Mouse (Mus musculus): ENCODE results near the gene Olfr56. TPM values are rescaled to one million over a fixed set of nuclear protein-coding genes. Genes with fewer than 3 reads are reported as not detected.
"Not testable (repeated sequence)": the region's sequence is repeated elsewhere in the genome, so short reads cannot be mapped to it uniquely, and the experiment has no call there.

Gene Olfr56
- polyA plus RNA-seq, 1 experiment = 0.08 TPM

DNA sequence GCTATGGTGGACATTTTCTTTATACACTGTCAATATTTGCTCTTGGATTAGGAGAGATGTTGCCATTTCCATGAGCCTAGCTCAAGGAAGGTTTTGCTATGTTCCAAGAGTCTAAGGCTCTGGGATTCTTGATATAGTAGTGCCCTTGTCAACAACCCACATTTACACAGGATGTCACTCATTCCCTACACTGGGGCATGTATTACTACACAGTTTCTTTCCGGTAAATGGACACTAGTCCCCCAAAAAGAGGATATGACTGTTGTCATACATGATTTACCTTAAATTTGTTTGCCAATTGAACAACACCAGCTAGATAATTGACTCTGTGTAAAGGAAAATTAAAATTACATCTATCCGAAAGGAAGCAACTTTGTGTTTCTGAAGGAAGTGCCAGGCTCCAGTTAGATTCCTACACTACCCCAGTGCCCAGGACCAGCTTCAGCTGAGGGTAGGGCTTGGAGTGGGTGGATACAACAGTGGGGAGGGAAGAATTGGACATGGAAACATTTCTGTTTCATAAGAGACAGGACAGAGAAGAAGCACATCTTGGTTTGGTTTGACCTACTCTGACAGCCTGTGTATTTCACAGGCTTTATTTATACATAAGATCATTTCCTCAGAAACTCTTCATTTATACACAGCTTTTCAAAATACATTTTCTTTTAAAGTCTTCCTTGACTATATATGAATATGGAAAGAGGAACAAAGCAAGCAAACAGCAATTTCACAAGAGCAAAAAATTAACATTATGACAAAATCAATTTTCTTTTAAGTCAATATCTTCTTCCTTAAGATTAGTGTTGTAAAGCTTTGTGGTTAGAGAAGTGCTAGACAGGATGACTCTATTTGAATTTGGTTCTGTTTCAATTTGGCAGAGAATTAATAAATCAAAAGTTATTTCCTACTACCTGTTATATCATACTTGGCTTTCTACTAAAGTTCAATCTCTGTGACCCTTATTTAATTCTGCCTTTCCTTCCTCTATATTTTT, 178.4 kb downstream of the Olfr56 start:
- Histone ChIP-seq H3K27me3 (ENCODE audit: control insufficient read depth, insufficient read depth, low read length) (no peaks in the 10 kb centered on the region), H3K4me1 (ENCODE audit: control insufficient read depth, insufficient read depth, low read length) (no peaks in the 10 kb centered on the region), H3K4me3 (replicated peaks; ENCODE audit: insufficient read depth, low read depth, low read length) (no peak overlapping the region), H3K27ac (ENCODE audit: insufficient read depth, low read length) (no peak overlapping the region)
- WGBS = 92% methylated on average over 2 of the region's 2 CpGs
- no peak for DNase-seq
- TF ChIP-seq POLR2A (IDR thresholded peaks at IDR 0.05; ENCODE audit: borderline replicate concordance, insufficient read depth, low read length) = no peak
- TF ChIP-seq CTCF (IDR thresholded peaks at IDR 0.05; ENCODE audit: borderline replicate concordance, insufficient read depth, low read depth, low read length) = no peak

DNA sequence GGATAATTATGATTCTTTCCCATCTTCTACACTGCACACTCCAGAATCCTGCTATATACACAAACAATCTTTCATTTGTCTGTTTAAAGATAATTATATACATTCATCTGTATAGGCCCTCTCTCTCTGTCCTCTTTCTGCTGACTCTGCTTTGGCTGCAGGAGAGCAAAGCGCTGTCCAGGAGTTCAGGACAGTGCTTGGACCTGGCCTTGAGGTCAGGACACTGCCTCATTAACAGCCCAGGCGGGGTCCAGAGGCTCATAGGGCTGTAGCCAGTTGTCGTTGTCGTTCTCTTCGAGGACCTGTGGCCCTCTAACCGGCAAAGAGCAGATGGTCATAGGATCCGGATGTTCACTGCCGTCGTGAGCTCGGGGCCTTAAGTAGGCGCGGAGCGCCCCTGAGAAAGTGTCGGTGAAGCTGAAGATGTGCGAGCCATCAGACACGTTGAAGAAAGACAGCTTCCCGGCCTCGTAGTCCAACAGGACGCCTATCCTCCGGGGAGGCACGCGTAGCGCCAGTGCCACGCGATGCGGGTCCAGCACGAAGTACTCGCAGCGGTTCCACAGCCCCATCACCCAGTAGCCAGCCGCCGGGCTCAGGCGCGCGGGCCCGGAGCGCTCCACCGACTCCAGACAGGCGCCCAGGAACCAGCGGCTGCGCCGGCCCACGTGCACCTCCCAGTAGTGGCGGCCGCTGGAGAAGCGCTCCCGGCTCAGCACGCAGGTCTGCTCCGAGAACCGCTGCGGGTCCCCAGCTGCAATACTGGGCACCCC, 190.3 kb downstream of the Olfr56 start:
- WGBS = 6% methylated on average over 50 of the region's 50 CpGs
- no peak for DNase-seq
- H3K4me3 ChIP-seq (replicated peaks; ENCODE audit: insufficient read depth, low read depth, low read length) = no peak overlapping the region
- no peak overlapping the region for H3K27ac ChIP-seq (ENCODE audit: insufficient read depth, low read length)
- no peaks in the 10 kb centered on the region for H3K27me3 ChIP-seq (ENCODE audit: control insufficient read depth, insufficient read depth, low read length)
- TF ChIP-seq POLR2A (IDR thresholded peaks at IDR 0.05; ENCODE audit: borderline replicate concordance, insufficient read depth, low read length) = no peak
- no peaks in the 10 kb centered on the region for H3K4me1 ChIP-seq (ENCODE audit: control insufficient read depth, insufficient read depth, low read length)

DNA sequence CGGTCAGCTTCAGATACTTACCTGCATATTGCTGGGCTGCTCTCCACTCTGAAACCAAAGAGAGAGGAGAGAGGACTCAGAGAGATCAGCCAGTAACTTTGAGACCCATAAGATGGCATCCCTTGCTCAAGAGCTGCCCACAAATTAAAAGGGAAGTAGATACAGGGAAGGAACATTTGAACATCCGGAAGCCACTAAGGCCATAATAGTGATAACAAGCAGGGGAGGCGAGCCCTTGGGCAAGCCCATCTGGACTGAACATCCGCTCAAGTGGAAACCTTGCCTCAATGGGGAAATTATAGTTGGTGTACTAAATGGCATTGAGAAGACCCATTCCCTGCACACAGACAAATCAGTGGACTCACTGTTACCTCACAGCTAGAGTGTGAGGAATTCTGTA, 191.9 kb downstream of the Olfr56 start:
- H3K27me3 ChIP-seq (ENCODE audit: control insufficient read depth, insufficient read depth, low read length) = no peaks in the 10 kb centered on the region
- TF ChIP-seq POLR2A (IDR thresholded peaks at IDR 0.05; ENCODE audit: borderline replicate concordance, insufficient read depth, low read length) (no peak), CTCF (IDR thresholded peaks at IDR 0.05; ENCODE audit: borderline replicate concordance, insufficient read depth, low read depth, low read length) (no peak)
- no peaks in the 10 kb centered on the region for H3K4me1 ChIP-seq (ENCODE audit: control insufficient read depth, insufficient read depth, low read length)
- no peak overlapping the region for H3K4me3 ChIP-seq (replicated peaks; ENCODE audit: insufficient read depth, low read depth, low read length)
- H3K27ac ChIP-seq (ENCODE audit: insufficient read depth, low read length) = no peak overlapping the region
- DNase-seq = no peak
- 91% methylated on average over 4 of the region's 4 CpGs for WGBS

DNA sequence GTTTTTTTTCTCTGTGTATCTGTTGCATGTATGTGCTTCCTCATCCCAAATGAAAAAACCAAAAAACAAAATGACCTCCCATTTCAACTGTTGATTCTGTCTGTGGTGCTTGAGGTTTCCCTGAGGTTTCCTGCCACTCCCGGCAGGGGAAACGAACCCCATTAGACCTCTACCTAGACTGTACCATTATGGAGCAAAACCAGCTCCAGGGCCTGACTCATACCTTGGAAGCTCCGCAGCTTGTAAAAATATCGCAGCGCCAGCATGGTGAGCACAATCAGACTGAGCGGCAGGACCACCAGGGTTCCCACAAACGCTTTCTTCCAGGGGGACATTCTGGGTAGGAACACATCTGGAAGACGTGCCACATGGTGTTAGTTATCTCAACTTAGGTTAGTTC, 196.7 kb downstream of the Olfr56 start:
- Histone ChIP-seq H3K27ac (ENCODE audit: insufficient read depth, low read length) (no peak overlapping the region), H3K27me3 (ENCODE audit: control insufficient read depth, insufficient read depth, low read length) (no peaks in the 10 kb centered on the region), H3K4me3 (replicated peaks; ENCODE audit: insufficient read depth, low read depth, low read length) (no peak overlapping the region), H3K4me1 (ENCODE audit: control insufficient read depth, insufficient read depth, low read length) (no peaks in the 10 kb centered on the region)
- DNase-seq = no peak
- TF ChIP-seq POLR2A (IDR thresholded peaks at IDR 0.05; ENCODE audit: borderline replicate concordance, insufficient read depth, low read length) = no peak
- no peak for TF ChIP-seq CTCF (IDR thresholded peaks at IDR 0.05; ENCODE audit: borderline replicate concordance, insufficient read depth, low read depth, low read length)
- 92% methylated on average over 8 of the region's 8 CpGs for WGBS

DNA sequence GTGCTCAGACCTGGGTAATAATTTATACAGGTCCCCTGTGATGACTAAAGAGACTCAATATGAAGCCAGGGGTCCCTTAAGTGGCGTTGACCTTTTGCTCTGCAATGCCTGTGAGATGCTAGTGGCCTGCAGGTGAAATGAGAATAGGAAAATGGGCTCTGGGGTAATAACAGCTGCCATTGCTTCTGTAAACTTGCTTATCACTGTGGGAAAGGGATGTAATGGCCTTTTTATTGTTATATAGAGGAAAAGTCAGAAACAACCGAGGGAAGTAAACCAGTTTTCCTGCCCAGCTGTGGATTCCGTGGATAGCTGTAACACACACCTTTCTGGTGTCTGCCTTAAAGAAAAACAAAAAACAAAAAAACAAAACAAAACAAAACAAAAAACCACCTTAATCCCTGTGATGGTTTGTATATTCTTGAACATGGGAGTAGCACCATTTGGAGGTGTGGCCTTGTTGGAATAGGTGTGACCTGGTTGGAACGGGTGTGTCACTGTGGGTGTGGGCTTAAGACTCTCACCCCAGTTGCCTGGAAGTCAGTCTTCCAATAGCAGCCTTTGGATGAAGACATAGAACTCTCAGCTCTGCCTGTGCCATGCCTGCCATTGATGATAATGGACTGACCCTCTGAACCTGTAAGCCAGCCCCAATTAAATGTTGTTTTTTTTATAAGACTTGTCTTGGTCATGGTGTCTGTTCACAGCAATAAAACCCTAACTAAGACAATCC, 197.5 kb downstream of the Olfr56 start:
- WGBS = 84% methylated on average over 4 of the region's 4 CpGs
- H3K27ac ChIP-seq (ENCODE audit: insufficient read depth, low read length); H3K27me3 ChIP-seq (ENCODE audit: control insufficient read depth, insufficient read depth, low read length); H3K4me1 ChIP-seq (ENCODE audit: control insufficient read depth, insufficient read depth, low read length); DNase-seq; H3K4me3 ChIP-seq (replicated peaks; ENCODE audit: insufficient read depth, low read depth, low read length): not testable (repeated sequence)

DNA sequence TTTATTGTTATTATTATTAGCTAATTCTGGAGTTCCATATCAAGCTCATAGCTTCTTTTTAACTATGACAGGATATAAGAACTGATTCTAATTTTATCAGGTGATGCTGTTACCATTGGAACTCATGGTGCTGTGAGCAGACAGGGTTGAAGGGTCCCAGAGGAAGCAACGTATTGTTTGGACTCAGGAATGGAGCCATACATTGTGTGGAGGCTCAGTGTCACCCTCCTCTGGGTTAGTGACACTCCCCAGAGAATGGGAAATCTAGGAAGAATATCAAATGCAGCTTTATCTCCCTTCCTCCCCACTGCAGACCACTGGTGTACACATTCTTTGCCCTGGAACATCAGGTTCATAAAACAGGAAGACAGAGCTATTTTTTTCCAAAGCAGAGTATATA, 204.5 kb downstream of the Olfr56 start:
- TF ChIP-seq CTCF (IDR thresholded peaks at IDR 0.05; ENCODE audit: borderline replicate concordance, insufficient read depth, low read depth, low read length) = no peak
- TF ChIP-seq POLR2A (IDR thresholded peaks at IDR 0.05; ENCODE audit: borderline replicate concordance, insufficient read depth, low read length) = no peak
- H3K4me3 ChIP-seq (replicated peaks; ENCODE audit: insufficient read depth, low read depth, low read length) = no peak overlapping the region
- H3K27ac ChIP-seq (ENCODE audit: insufficient read depth, low read length) = no peak overlapping the region
- no peak for DNase-seq
- H3K27me3 ChIP-seq (ENCODE audit: control insufficient read depth, insufficient read depth, low read length) = no peaks in the 10 kb centered on the region
- 53% methylated on average over 1 of the region's 1 CpGs for WGBS
- no peaks in the 10 kb centered on the region for H3K4me1 ChIP-seq (ENCODE audit: control insufficient read depth, insufficient read depth, low read length)

Other genes starting within 250 kb of the Olfr56 start
- gene Rack1, start 178.6 kb upstream of the Olfr56 start, polyA plus RNA-seq (2012; rRNA removed) = 426 and 432 TPM in 2 replicates
- gene Trim41, start 161.5 kb upstream of the Olfr56 start, polyA plus RNA-seq (2012; rRNA removed) = 42.3 and 45.0 TPM in 2 replicates
- 4.2 and 4.7 TPM in 2 replicates for gene Trim7, start 152.7 kb upstream of the Olfr56 start, polyA plus RNA-seq (2012; rRNA removed)
- 30.1 and 34.0 TPM in 2 replicates for gene Gm12184, start 152.2 kb upstream of the Olfr56 start, polyA plus RNA-seq (2012; rRNA removed)
- 6.5 and 7.1 TPM in 2 replicates for gene Irgm1, start 107.2 kb upstream of the Olfr56 start, polyA plus RNA-seq (2012; rRNA removed)
- 0.06 and 0.08 TPM in 2 replicates for gene Gm5431, start 76.7 kb upstream of the Olfr56 start, polyA plus RNA-seq (2012; rRNA removed)
- 1.0 and 1.5 TPM in 2 replicates for gene Psme2b, start 32.7 kb upstream of the Olfr56 start, polyA plus RNA-seq (2012; rRNA removed)
- 0.38 and 0.59 TPM in 2 replicates for gene 9930111J21Rik1, start 509 bp downstream of the Olfr56 start, polyA plus RNA-seq (2012; rRNA removed)
- gene Gm12185, start 13.3 kb downstream of the Olfr56 start, polyA plus RNA-seq (2012; rRNA removed) = 0.05 and 0.10 TPM in 2 replicates
- gene Tgtp1, start 15.3 kb downstream of the Olfr56 start, polyA plus RNA-seq (2012; rRNA removed) = 0.87 and 1.2 TPM in 2 replicates
- 0.88 and 1.00 TPM in 2 replicates for gene 9930111J21Rik2, start 72.4 kb downstream of the Olfr56 start, polyA plus RNA-seq (2012; rRNA removed)
- gene Tgtp2, start 85.3 kb downstream of the Olfr56 start, polyA plus RNA-seq (2012; rRNA removed) = 1.4 and 2.3 TPM in 2 replicates
- gene Ifi47, start 97.7 kb downstream of the Olfr56 start, polyA plus RNA-seq (2012; rRNA removed) = 1.6 TPM in 2 replicates
- not detected in 2 replicates for gene Olfr1396, start 136.0 kb downstream of the Olfr56 start, polyA plus RNA-seq (2012; rRNA removed)
- gene Olfr1395, start 163.4 kb downstream of the Olfr56 start, polyA plus RNA-seq (2012; rRNA removed) = 0.11 TPM in 1 of 2 replicates, not detected in the other
- not detected in 2 replicates for gene Olfr1394, start 175.5 kb downstream of the Olfr56 start, polyA plus RNA-seq (2012; rRNA removed)
- gene Btnl9, start 208.3 kb downstream of the Olfr56 start, polyA plus RNA-seq (2012; rRNA removed) = 0.11 TPM in 1 of 2 replicates, not detected in the other
- gene Zfp62, start 224.4 kb downstream of the Olfr56 start, polyA plus RNA-seq (2012; rRNA removed) = 22.6 and 24.6 TPM in 2 replicates

Measured in cerebellum, adult 2 months (tissue).